Mouse (Mus musculus): Measurements from ENCODE around the gene Tmem176a.

DNA sequence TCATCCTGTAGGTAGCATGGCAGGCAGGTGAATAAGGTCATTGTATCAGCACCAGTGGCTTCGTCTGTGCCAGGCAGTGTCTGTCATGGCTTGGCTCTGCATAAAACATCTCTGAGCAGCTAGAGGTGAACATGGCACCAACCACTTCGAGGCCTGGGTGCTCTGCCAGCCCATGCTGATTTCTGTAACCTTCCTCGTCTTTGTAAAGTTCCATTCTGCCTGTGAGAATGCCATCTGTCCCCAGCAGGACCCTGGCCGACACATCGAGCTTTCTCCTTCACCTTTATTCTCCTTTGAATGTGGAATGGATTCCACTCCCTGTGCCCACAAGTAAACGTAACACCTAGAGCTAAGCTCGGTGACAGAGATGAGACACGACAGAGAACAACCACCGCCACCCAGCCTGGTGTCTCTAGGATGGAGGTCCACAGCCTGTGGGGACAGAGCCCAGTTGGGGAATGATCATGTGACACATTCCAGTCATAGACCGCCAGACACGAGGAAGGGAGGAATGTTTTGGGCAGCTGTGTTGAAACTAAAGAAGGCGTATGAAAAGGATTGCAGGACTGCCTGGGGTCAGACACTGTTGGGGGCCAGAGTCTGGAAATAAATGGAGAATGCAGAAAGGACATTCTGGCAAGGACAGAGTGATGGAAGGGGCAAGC lies 21.0 kb downstream of the Tmem176a start:
- TF ChIP-seq EP300 (IDR thresholded peaks at IDR 0.05; ENCODE audit: low read depth) (no peak), CTCF (IDR thresholded peaks at IDR 0.05; ENCODE audit: low read depth) (no peak)

Measured in liver, postnatal 0 days (tissue).